Mouse (Mus musculus) bone marrow macrophage, adult 2 months (primary cell): ENCODE measurements around the gene Colq. TPM values are rescaled to one million over a fixed set of nuclear protein-coding genes. Genes with fewer than 3 reads are reported as not detected.

Source experiments
- H3K27ac ChIP-seq: 2 replicates; pipeline ENCODE4 v1.5.1; 2012; ENCODE audit warnings: low read depth, low read length; ENCODE audit not compliant: insufficient read depth
- H3K4me1 ChIP-seq: 2 replicates; pipeline ENCODE4 v1.6.1; 2012; ENCODE audit warnings: low read length; ENCODE audit not compliant: control insufficient read depth, insufficient read depth
- H3K4me3 ChIP-seq: 2 replicates; pipeline ENCODE4 v1.5.1; 2012; ENCODE audit warnings: mild to moderate bottlenecking, low read length, moderate library complexity; ENCODE audit not compliant: insufficient read depth
- CTCF ChIP-seq: IDR thresholded peaks from 2 replicates; pipeline ENCODE4 v1.5.1; 2012; ENCODE audit warnings: low read depth, mild to moderate bottlenecking, low read length, moderate library complexity
- POLR2A ChIP-seq: IDR thresholded peaks from 2 replicates; pipeline ENCODE4 v1.6.1; 2012; ENCODE audit warnings: mild to moderate bottlenecking, low read depth, low read length, borderline replicate concordance
- polyA plus RNA-seq: library from polyadenylated mRNA; stranded (reverse); fragments of >200 nt; gene quantifications from 2 replicates; pipeline ENCODE4 v1.2.4, GENCODE M21; 2012; ENCODE audit not compliant: missing spikeins, insufficient read depth, insufficient read length

Colq gene
- polyA plus RNA-seq, 1 experiment, result not detected

GRCm38 (mm10) chr14:31601908-31602615 is 10.9 kb upstream of the Colq start:
- no peak overlapping the region for H3K27ac ChIP-seq
- no peak overlapping the region for H3K4me3 ChIP-seq
- peaks cover 8% of the 10 kb centered on the region for H3K4me1 ChIP-seq
- TF ChIP-seq POLR2A (no peak), CTCF (no peak)

- Histone ChIP-seq H3K27ac (no peak overlapping the region), H3K4me3 (no peak overlapping the region), H3K4me1 (peaks cover 34% of the 10 kb centered on the region)
- TF ChIP-seq CTCF (no peak), POLR2A (no peak)
These were observed 6.3 kb upstream of the Colq start for GRCm38 (mm10) chr14:31597446-31597845.

GRCm38 (mm10) chr14:31596408-31596807 is 5.3 kb upstream of the Colq start:
- Histone ChIP-seq H3K27ac (peak overlapping the region; percentile 22), H3K4me1 (peaks cover 38% of the 10 kb centered on the region), H3K4me3 (no peak overlapping the region)
- TF ChIP-seq CTCF, result no peak

GRCm38 (mm10) chr14:31594693-31595092 is 3.5 kb upstream of the Colq start:
- H3K27ac ChIP-seq, result no peak overlapping the region
- no peak overlapping the region for H3K4me3 ChIP-seq
- TF ChIP-seq CTCF (no peak), POLR2A (no peak)
- peaks cover 38% of the 10 kb centered on the region for H3K4me1 ChIP-seq

GRCm38 (mm10) chr14:31593036-31593435 is 1.9 kb upstream of the Colq start:
- TF ChIP-seq CTCF (no peak), POLR2A (no peak)
- Histone ChIP-seq H3K4me3 (no peak overlapping the region), H3K4me1 (peaks cover 38% of the 10 kb centered on the region), H3K27ac (peak overlapping the region; percentile 50)

GRCm38 (mm10) chr14:31586451-31586850 is 4.7 kb downstream of the Colq start:
- peaks cover 3% of the 10 kb centered on the region; the same call in 1 of the 2 replicates for H3K4me1 ChIP-seq
- no peak for TF ChIP-seq POLR2A
- TF ChIP-seq CTCF, result no peak

GRCm38 (mm10) chr14:31583082-31583481 is 8.1 kb downstream of the Colq start:
- Histone ChIP-seq H3K27ac (no peak overlapping the region), H3K4me1 (peaks cover 3% of the 10 kb centered on the region; the same call in 1 of the 2 replicates), H3K4me3 (no peak overlapping the region)
- TF ChIP-seq POLR2A (no peak), CTCF (no peak)

More at GRCm38 (mm10) chr14:31586451-31586850, 4.7 kb downstream of the Colq start:
- H3K4me3 ChIP-seq, result no peak overlapping the region
- no peak overlapping the region for H3K27ac ChIP-seq

- Histone ChIP-seq H3K27ac (no peak overlapping the region), H3K4me1 (peaks cover 15% of the 10 kb centered on the region), H3K4me3 (no peak overlapping the region)
- TF ChIP-seq CTCF, result no peak
- no peak for TF ChIP-seq POLR2A
These were observed 13.0 kb downstream of the Colq start for GRCm38 (mm10) chr14:31577966-31578735.

- TF ChIP-seq CTCF, result no peak
- no peak overlapping the region for H3K4me3 ChIP-seq
- H3K4me1 ChIP-seq, result peaks cover 19% of the 10 kb centered on the region
- no peak overlapping the region for H3K27ac ChIP-seq
These were observed 14.1 kb downstream of the Colq start for GRCm38 (mm10) chr14:31576846-31577697.

GRCm38 (mm10) chr14:31575866-31576265 is 15.3 kb downstream of the Colq start:
- TF ChIP-seq POLR2A, result no peak
- no peak for TF ChIP-seq CTCF

More at GRCm38 (mm10) chr14:31575866-31576265, 15.3 kb downstream of the Colq start:
- H3K4me1 ChIP-seq, result peaks cover 26% of the 10 kb centered on the region
- no peak overlapping the region for H3K27ac ChIP-seq
- H3K4me3 ChIP-seq, result no peak overlapping the region
